ENCODE assay signal across 13 mouse cellular contexts in the genomic region with DNA sequence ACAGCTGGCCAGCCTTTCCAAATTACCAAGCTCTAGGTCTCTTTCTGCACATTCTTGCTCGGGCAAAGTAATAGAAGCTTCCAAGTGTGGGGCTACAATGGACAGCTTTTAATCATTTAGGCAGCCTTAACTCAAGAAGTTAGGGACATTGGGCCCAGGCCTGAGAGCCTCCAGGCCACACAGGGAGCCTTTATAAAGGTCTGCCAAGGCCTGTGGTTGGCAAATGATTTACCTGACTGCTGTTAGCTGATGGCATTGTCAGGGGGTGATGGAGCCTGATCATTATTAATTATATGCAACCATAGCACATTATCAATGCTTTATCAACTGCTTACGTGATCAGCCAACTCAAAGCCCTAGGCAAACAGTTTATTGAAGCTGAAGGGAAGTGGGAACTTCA. TPM values are rescaled to one million over a fixed set of nuclear protein-coding genes. Genes with fewer than 3 reads are reported as not detected.
A peak's percentile ranks its signal among the peaks of the same experiment; 100 is the strongest.
DNase-seq lines count a peak whose midpoint lies in the region; ATAC-seq and TF ChIP-seq lines count a peak whose summit lies in the region.
"Had no signal": no experiment of that assay in that cellular context is flagged by ENCODE, and none has a peak within 500 bp of the region (broad histone marks: within the 10 kb centered on the region; RNA-seq: fewer than 3 reads in every experiment).

No protein-coding gene starts in this region.

- H3K4me1 ChIP-seq in lung, embryonic 15.5 days = peaks cover 85% of the 10 kb centered on the region
- H3K4me1 ChIP-seq in stomach, embryonic 16.5 days (ENCODE audit: control insufficient read depth, insufficient read depth, low read length) = peaks cover 75% of the 10 kb centered on the region

- H3K9me3 ChIP-seq in lung, embryonic 15.5 days = no peaks in the 10 kb centered on the region
- no peaks in the 10 kb centered on the region for H3K9me3 ChIP-seq in stomach, embryonic 16.5 days (replicated peaks; ENCODE audit: control insufficient read depth, low read length)
- H3K9me3 ChIP-seq: G1E; hindbrain, embryonic 13.5 days; midbrain, embryonic 12.5 days had no signal

- no peak for TF ChIP-seq CTCF in gastrocnemius, adult 2 months (IDR thresholded peaks at IDR 0.05)

- intact Hi-C loops in gastrocnemius, adult 2 months (cut with DNase I) = no loop called here
- intact Hi-C loops in gastrocnemius, postnatal 14 days (cut with DNase I; ENCODE audit: low total_unique reads) = no loop called here

- H3K27me3 ChIP-seq in lung, embryonic 15.5 days = no peaks in the 10 kb centered on the region
- H3K27me3 ChIP-seq in stomach, embryonic 16.5 days (ENCODE audit: control insufficient read depth, insufficient read depth, low read length) = no peaks in the 10 kb centered on the region
- H3K27me3 ChIP-seq: hindbrain, embryonic 13.5 days; midbrain, embryonic 12.5 days had no signal

- 55% methylated on average over 2 of the region's 2 CpGs for WGBS in lung, embryonic 15.5 days
- WGBS in stomach, embryonic 16.5 days = 44% methylated on average over 2 of the region's 2 CpGs

- no peak for DNase-seq in gastrocnemius, adult 2 months
- no peak for DNase-seq in gastrocnemius, postnatal 14 days
- DNase-seq in lung, postnatal 14 days = no peak
- DNase-seq in kidney, postnatal 14 days = peak; percentile 67
- DNase-seq in thymus, postnatal 36 days = no peak
- no peak for DNase-seq in frontal cortex, postnatal 14 days (ENCODE audit: low spot score in 2 of 2)
- DNase-seq: spleen, adult 18-20 months; thymus, postnatal 4 days had no signal

- no peaks in the 10 kb centered on the region; the same call in 1 of the 2 replicates for H3K36me3 ChIP-seq in lung, embryonic 15.5 days
- no peaks in the 10 kb centered on the region for H3K36me3 ChIP-seq in stomach, embryonic 16.5 days (ENCODE audit: control insufficient read depth, insufficient read depth, low read length)
- H3K36me3 ChIP-seq: G1E; hindbrain, embryonic 13.5 days; midbrain, embryonic 12.5 days had no signal

- H3K4me2 ChIP-seq in lung, embryonic 15.5 days = no peak overlapping the region
- H3K4me2 ChIP-seq in stomach, embryonic 16.5 days (ENCODE audit: low read depth, low read length) = no peak overlapping the region
- H3K4me2 ChIP-seq: hindbrain, embryonic 13.5 days; midbrain, embryonic 12.5 days had no signal

- H3K27ac ChIP-seq in gastrocnemius, adult 2 months = peak overlapping the region; percentile 94
- H3K27ac ChIP-seq in lung, embryonic 15.5 days = peak overlapping the region; percentile 83
- peak overlapping the region; percentile 91 for H3K27ac ChIP-seq in stomach, embryonic 16.5 days (ENCODE audit: low read length)
- H3K27ac ChIP-seq: hindbrain, embryonic 13.5 days; midbrain, embryonic 12.5 days had no signal

- H3K9ac ChIP-seq in lung, embryonic 15.5 days = no peak overlapping the region
- peak overlapping the region; percentile 21; the same call in 1 of the 2 replicates for H3K9ac ChIP-seq in stomach, embryonic 16.5 days (ENCODE audit: low read length)
- H3K9ac ChIP-seq: hindbrain, embryonic 13.5 days; midbrain, embryonic 12.5 days had no signal

- H3K4me3 ChIP-seq in gastrocnemius, adult 2 months = no peak overlapping the region
- H3K4me3 ChIP-seq in lung, embryonic 15.5 days = no peak overlapping the region
- no peak overlapping the region for H3K4me3 ChIP-seq in stomach, embryonic 16.5 days (replicated peaks; ENCODE audit: low read length)
- H3K4me3 ChIP-seq: hindbrain, embryonic 13.5 days; midbrain, embryonic 12.5 days had no signal

- ATAC-seq in lung, embryonic 15.5 days (ENCODE audit: borderline replicate concordance, extremely low read depth, low FRiP score, low TSS enrichment) = no peak
- ATAC-seq in stomach, embryonic 16.5 days (ENCODE audit: insufficient read depth, low FRiP score) = no peak

RNA-seq across cellular contexts. Expression of a gene that starts 33.2 kb away (rescaled TPM):
- total RNA-seq in gastrocnemius, adult 2 months (2021) = 10 to 100 TPM in 1 of 2 experiments, 1 to 10 TPM in 1; 4.5 to 11.6 TPM
- 1 to 10 TPM; 6.7 to 9.7 TPM for total RNA-seq in gastrocnemius, postnatal 14 days (2021)
- polyA plus RNA-seq in lung, embryonic 15.5 days (2015; fragmentation: Nextera tagmentation; extraction: Ambion mirVana) = 9.0 and 9.4 TPM in 2 replicates
- 7.7 and 8.1 TPM in 2 replicates for polyA plus RNA-seq in stomach, embryonic 16.5 days (2015; fragmentation: Nextera tagmentation; extraction: Ambion mirVana)
